Mouse (Mus musculus) embryonic facial prominence, embryonic 12.5 days (tissue): ENCODE data around the gene Wnt1. TPM values are rescaled to one million over a fixed set of nuclear protein-coding genes. Genes with fewer than 3 reads are reported as not detected.

Experiments
- polyA plus RNA-seq: library from polyadenylated mRNA; unstranded; fragments of >200 nt; fragmentation: Nextera tagmentation; extraction: Ambion mirVana; gene quantifications from 2 replicates; pipeline ENCODE4 v1.2.1, GENCODE M21; 2016

The Wnt1 gene
- polyA plus RNA-seq, 1 experiment from 2014 or later: 0.38 TPM

Other genes with a start within 250 kb of the Wnt1 start
- 58.0 and 58.9 TPM in 2 replicates for gene Ccnt1, start 218.9 kb upstream of the Wnt1 start, polyA plus RNA-seq
- not detected in 2 replicates for gene 4930415O20Rik, start 218.9 kb upstream of the Wnt1 start, polyA plus RNA-seq
- gene Adcy6, start 179.8 kb upstream of the Wnt1 start, polyA plus RNA-seq: 18.7 and 22.2 TPM in 2 replicates
- 64.5 and 72.8 TPM in 2 replicates for gene Cacnb3, start 159.0 kb upstream of the Wnt1 start, polyA plus RNA-seq
- gene Ddx23, start 127.0 kb upstream of the Wnt1 start, polyA plus RNA-seq: 28.8 and 29.8 TPM in 2 replicates
- 0.57 and 0.91 TPM in 2 replicates for gene Rnd1, start 112.4 kb upstream of the Wnt1 start, polyA plus RNA-seq
- 1.1 and 1.2 TPM in 2 replicates for gene Ccdc65, start 81.7 kb upstream of the Wnt1 start, polyA plus RNA-seq
- 25.1 and 26.3 TPM in 2 replicates for gene Fkbp11, start 61.7 kb upstream of the Wnt1 start, polyA plus RNA-seq
- gene Arf3, start 26.6 kb upstream of the Wnt1 start, polyA plus RNA-seq: 51.2 and 52.1 TPM in 2 replicates
- 1.5 and 1.7 TPM in 2 replicates for gene Wnt10b, start 11.7 kb upstream of the Wnt1 start, polyA plus RNA-seq
- 0.04 TPM in 1 of 2 replicates, not detected in the other for gene Ddn, start 19.6 kb downstream of the Wnt1 start, polyA plus RNA-seq
- 85.9 and 87.1 TPM in 2 replicates for gene Prkag1, start 41.7 kb downstream of the Wnt1 start, polyA plus RNA-seq
- 12.9 and 14.2 TPM in 2 replicates for gene Kmt2d, start 81.3 kb downstream of the Wnt1 start, polyA plus RNA-seq
- 19.3 and 20.7 TPM in 2 replicates for gene Rhebl1, start 104.7 kb downstream of the Wnt1 start, polyA plus RNA-seq
- 0.67 and 1.2 TPM in 2 replicates for gene Dhh, start 108.7 kb downstream of the Wnt1 start, polyA plus RNA-seq
- 21.5 and 26.4 TPM in 2 replicates for gene Lmbr1l, start 128.4 kb downstream of the Wnt1 start, polyA plus RNA-seq
- 1,598 and 1,609 TPM in 2 replicates for gene Tuba1b, start 144.7 kb downstream of the Wnt1 start, polyA plus RNA-seq
- not detected in 2 replicates for gene Gm49450, start 163.7 kb downstream of the Wnt1 start, polyA plus RNA-seq
- gene Tuba1a, start 163.8 kb downstream of the Wnt1 start, polyA plus RNA-seq: 2,353 and 2,615 TPM in 2 replicates
- 98.8 and 103 TPM in 2 replicates for gene Tuba1c, start 240.0 kb downstream of the Wnt1 start, polyA plus RNA-seq